Mouse (Mus musculus): ENCODE measurements around the gene Ahnak. TPM values are rescaled to one million over a fixed set of nuclear protein-coding genes. Genes with fewer than 3 reads are reported as not detected.
A peak's percentile ranks its signal among the peaks of the same experiment; 100 is the strongest.
"Not testable (repeated sequence)": the region's sequence is repeated elsewhere in the genome, so short reads cannot be mapped to it uniquely, and the experiment has no call there.

Gene Ahnak
- polyA plus RNA-seq, 1 experiment from 2014 or later = 22.2 TPM

DNA sequence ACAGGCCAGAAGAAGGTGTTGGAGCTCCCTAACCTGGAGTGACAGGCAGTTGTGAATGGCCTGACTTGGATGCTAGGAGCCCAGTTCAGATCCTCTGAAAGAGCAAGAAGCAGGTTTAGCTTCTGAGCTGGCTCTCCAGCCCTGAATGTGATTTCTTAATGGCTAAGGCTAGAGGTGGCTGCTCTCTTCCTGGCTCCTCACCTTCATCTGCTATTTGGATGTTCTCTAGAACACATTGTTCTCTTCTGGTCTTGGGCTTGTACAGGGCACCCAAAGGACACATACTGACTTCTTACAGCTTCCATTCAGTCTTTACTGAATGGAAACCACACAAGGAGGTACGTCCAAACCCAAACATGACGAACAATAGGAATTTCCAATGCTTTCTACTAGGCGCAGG, 87.0 kb downstream of the Ahnak start:
- ATAC-seq (replicated peaks; ENCODE audit: low FRiP score, low TSS enrichment, low read depth) (no peak), DNase-seq (ENCODE audit: low spot score) (no peak)
- Histone ChIP-seq H3K36me3 (ENCODE audit: control insufficient read depth, insufficient read depth, low read length) (no peaks in the 10 kb centered on the region), H3K27me3 (replicated peaks; ENCODE audit: control insufficient read depth, insufficient read depth, low read length) (no peaks in the 10 kb centered on the region), H3K9ac (ENCODE audit: low read length) (no peak overlapping the region), H3K4me2 (ENCODE audit: low read length) (no peak overlapping the region), H3K27ac (ENCODE audit: low read depth) (no peak overlapping the region), H3K9me3 (ENCODE audit: control insufficient read depth, low read length) (no peaks in the 10 kb centered on the region), H3K4me1 (replicated peaks; ENCODE audit: control insufficient read depth, insufficient read depth, low read length) (peaks cover 32% of the 10 kb centered on the region), H3K4me3 (ENCODE audit: low read depth, low read length) (no peak overlapping the region)
- WGBS = 93% methylated on average over 3 of the region's 3 CpGs

DNA sequence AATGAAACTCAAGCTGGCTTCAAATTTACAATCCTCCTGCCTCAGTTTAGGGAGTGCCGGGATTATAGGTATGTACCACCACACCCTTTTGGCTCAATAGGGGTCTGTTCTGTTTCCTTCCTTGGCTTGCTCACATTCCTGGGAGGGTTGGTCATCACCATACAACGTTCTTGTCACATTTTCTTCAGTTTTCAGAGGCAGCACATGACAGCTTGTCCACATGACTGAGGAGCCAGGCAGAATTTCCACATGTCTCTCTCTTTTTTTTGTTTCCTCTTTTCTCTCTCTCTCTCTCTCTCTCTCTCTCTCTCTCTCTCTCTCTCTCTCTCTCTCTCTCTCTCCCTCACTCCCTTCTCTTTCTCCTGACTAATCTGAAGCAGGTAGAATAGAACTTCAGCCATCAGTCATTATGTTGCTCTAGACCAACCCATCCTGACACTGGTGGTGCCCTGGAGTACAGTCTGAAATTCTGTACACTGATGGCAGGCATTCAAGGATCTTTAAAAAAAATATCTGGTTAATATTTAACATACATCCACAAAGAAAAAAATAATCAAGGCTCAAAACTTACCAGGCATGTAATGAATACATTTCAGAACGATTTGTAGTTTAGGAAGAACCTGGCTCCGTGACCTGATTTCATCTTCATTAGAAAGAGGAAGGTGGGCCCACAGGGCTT, 88.0 kb downstream of the Ahnak start:
- no peak overlapping the region for H3K4me3 ChIP-seq (ENCODE audit: low read depth, low read length)
- no peaks in the 10 kb centered on the region for H3K36me3 ChIP-seq (ENCODE audit: control insufficient read depth, insufficient read depth, low read length)
- H3K27me3 ChIP-seq (replicated peaks; ENCODE audit: control insufficient read depth, insufficient read depth, low read length) = no peaks in the 10 kb centered on the region
- DNase-seq (ENCODE audit: low spot score) (no peak), ATAC-seq (replicated peaks; ENCODE audit: low FRiP score, low TSS enrichment, low read depth) (no peak)
- no peak overlapping the region for H3K27ac ChIP-seq (ENCODE audit: low read depth)
- no peak overlapping the region for H3K4me2 ChIP-seq (ENCODE audit: low read length)
- H3K4me1 ChIP-seq (replicated peaks; ENCODE audit: control insufficient read depth, insufficient read depth, low read length) = peaks cover 26% of the 10 kb centered on the region
- no peak overlapping the region for H3K9ac ChIP-seq (ENCODE audit: low read length)
- no peaks in the 10 kb centered on the region for H3K9me3 ChIP-seq (ENCODE audit: control insufficient read depth, low read length)
- WGBS = 58% methylated on average over 4 of the region's 4 CpGs

DNA sequence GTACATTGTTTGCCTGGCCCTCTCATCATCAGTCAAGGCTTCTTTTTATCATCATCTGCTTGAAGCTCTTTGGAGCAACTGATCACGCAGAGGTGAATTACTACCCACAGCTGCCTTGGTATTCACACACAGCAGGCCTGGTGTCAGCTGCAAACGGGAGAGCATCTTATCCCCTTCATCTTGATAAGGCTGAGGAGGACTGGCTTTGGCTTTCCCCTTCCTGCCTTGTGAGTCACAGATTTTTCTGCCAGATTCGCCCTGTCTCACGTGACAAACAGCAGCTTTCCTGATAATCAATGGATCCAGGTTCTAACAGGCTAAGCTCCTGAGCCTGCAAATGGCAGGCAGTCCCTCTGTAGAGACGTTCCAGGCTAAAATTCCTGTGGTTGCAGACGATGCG, 90.8 kb downstream of the Ahnak start:
- H3K4me3 ChIP-seq (ENCODE audit: low read depth, low read length) = no peak overlapping the region
- 12% methylated on average over 7 of the region's 7 CpGs for WGBS
- ATAC-seq (replicated peaks; ENCODE audit: low FRiP score, low TSS enrichment, low read depth) (no peak), DNase-seq (ENCODE audit: low spot score) (no peak)
- no peaks in the 10 kb centered on the region for H3K9me3 ChIP-seq (ENCODE audit: control insufficient read depth, low read length)
- peaks cover 14% of the 10 kb centered on the region for H3K4me1 ChIP-seq (replicated peaks; ENCODE audit: control insufficient read depth, insufficient read depth, low read length)
- no peaks in the 10 kb centered on the region for H3K27me3 ChIP-seq (replicated peaks; ENCODE audit: control insufficient read depth, insufficient read depth, low read length)
- peak overlapping the region; percentile 44; the same call in 1 of the 2 replicates for H3K27ac ChIP-seq (ENCODE audit: low read depth)
- H3K9ac ChIP-seq (ENCODE audit: low read length) = no peak overlapping the region
- no peaks in the 10 kb centered on the region for H3K36me3 ChIP-seq (ENCODE audit: control insufficient read depth, insufficient read depth, low read length)
- no peak overlapping the region for H3K4me2 ChIP-seq (ENCODE audit: low read length)

DNA sequence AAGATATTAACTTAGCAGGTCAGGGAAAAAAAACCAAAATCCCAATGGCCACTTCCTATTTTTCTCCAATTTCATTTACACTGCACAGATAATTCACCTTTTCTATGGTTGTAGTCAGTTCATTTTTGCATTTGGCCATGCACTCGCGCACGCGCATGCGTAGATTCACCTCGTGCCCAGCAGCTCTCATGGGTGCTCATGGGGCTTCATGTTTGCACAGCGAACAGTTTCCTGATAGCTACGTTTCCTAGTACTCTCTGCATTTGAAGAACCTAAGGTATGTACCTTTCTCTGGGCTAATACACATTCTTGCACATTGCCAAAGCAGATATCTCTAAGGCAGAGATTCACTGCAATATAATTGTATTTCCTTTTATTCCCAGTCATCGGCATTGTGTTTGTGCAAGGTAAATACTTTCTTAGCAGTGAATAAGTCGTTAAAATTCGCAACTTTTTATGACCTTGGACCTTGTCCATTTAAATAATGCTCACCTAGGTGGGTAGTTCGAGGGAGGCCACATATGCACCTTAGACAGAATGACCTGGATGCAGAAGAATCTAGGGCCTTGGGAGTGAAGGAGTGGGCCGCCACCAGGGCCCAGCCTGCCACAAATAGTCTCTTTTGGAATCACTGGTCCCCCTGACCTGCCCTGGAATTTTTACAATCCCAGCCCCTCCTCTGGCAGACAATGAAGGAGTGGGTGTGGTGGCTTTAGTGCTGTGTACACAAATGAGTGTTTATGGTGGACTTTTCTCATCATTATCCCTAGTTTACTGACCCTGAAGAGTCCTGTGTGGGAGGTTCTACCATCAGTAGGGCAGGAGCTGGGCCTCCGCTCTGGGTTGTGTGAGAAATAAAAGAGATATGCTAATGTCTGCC, 92.5 kb downstream of the Ahnak start:
- 74% methylated on average over 14 of the region's 14 CpGs for WGBS
- DNase-seq (ENCODE audit: low spot score) (no peak), ATAC-seq (replicated peaks; ENCODE audit: low FRiP score, low TSS enrichment, low read depth) (peak; percentile 41)
- H3K27me3 ChIP-seq (replicated peaks; ENCODE audit: control insufficient read depth, insufficient read depth, low read length) = no peaks in the 10 kb centered on the region
- peak overlapping the region; percentile 3; the same call in 1 of the 2 replicates for H3K27ac ChIP-seq (ENCODE audit: low read depth)
- no peaks in the 10 kb centered on the region for H3K9me3 ChIP-seq (ENCODE audit: control insufficient read depth, low read length)
- no peaks in the 10 kb centered on the region for H3K36me3 ChIP-seq (ENCODE audit: control insufficient read depth, insufficient read depth, low read length)
- H3K4me3 ChIP-seq (ENCODE audit: low read depth, low read length) = no peak overlapping the region
- H3K4me2 ChIP-seq (ENCODE audit: low read length) = no peak overlapping the region
- no peak overlapping the region for H3K9ac ChIP-seq (ENCODE audit: low read length)
- peaks cover 14% of the 10 kb centered on the region for H3K4me1 ChIP-seq (replicated peaks; ENCODE audit: control insufficient read depth, insufficient read depth, low read length)

DNA sequence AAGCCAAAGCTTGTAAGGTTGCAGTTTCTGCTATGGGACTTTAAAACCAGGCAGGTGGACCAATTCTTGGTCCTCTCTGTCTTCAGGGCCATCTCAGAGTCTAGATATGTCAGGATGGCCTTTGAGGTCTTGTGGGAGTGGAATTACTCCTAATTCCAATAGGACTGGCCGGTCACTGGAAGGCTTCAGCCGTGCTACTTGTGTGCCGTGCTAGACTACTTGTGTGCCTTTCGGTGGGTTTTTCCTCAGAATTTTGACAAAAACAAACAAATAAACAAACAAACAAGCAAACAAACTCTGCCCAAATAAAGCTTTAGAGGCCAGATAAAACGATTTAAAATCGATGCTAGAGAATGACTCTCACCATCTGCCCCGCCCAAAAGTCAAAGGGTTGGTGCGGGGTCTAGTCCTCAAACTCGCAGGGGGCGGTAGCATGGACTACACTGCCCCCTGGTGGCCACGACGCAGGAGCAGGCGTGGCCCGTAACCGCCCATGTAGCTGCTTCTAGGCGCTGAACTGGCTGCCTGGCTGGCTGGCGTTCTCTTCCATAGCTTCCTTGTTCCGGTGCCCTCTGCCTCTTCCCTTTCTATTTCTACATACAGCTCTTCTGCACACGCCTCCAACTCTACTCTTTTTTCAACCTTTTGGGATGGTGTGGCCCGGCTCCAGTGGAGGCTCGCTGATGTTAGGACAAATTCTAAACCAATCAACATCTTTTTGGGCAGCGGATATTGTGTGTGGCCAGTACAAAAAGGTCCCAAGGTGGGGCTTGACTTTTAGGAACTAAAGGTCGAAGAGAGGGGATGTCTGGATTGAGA, 93.3 kb downstream of the Ahnak start:
- WGBS = 14% methylated on average over 23 of the region's 23 CpGs
- H3K36me3 ChIP-seq (ENCODE audit: control insufficient read depth, insufficient read depth, low read length) = no peaks in the 10 kb centered on the region
- H3K4me1 ChIP-seq (replicated peaks; ENCODE audit: control insufficient read depth, insufficient read depth, low read length) = peaks cover 14% of the 10 kb centered on the region
- H3K9ac ChIP-seq (ENCODE audit: low read length) = peak overlapping the region; percentile 32; the same call in 1 of the 2 replicates
- no peaks in the 10 kb centered on the region for H3K9me3 ChIP-seq (ENCODE audit: control insufficient read depth, low read length)
- peak; percentile 87 for ATAC-seq (replicated peaks; ENCODE audit: low FRiP score, low TSS enrichment, low read depth)
- H3K4me3 ChIP-seq (ENCODE audit: low read depth, low read length) = 0 out of 2 replicates have a peak overlapping the region, but pooled peaks have one; percentile 2
- H3K27ac ChIP-seq (ENCODE audit: low read depth) = peak overlapping the region; percentile 3; the same call in 1 of the 2 replicates
- DNase-seq (ENCODE audit: low spot score) = peak; percentile 89
- no peaks in the 10 kb centered on the region for H3K27me3 ChIP-seq (replicated peaks; ENCODE audit: control insufficient read depth, insufficient read depth, low read length)
- H3K4me2 ChIP-seq (ENCODE audit: low read length) = peak overlapping the region; percentile 27

DNA sequence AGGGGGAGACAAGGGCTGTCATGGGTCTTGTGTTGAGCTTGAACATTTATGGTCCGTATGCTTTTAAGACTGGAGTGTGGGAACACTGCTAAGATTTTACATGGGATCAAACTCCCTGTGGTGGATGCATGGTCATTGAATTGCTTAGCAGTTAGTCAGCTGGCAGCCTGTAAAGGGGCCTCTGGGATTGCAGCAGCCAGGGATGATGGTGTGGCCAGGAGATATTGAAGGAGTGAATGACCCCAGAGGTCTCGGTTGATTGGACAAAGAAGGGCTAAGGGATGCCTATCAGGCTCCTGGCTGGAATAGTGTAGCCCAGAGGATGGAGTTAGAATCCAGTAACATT, 93.9 kb downstream of the Ahnak start:
- Histone ChIP-seq H3K4me2 (ENCODE audit: low read length) (peak overlapping the region; percentile 27; the same call in 1 of the 2 replicates), H3K9me3 (ENCODE audit: control insufficient read depth, low read length) (no peaks in the 10 kb centered on the region), H3K36me3 (ENCODE audit: control insufficient read depth, insufficient read depth, low read length) (no peaks in the 10 kb centered on the region), H3K4me3 (ENCODE audit: low read depth, low read length) (no peak overlapping the region), H3K9ac (ENCODE audit: low read length) (no peak overlapping the region; the same call in 1 of the 2 replicates), H3K27ac (ENCODE audit: low read depth) (no peak overlapping the region), H3K27me3 (replicated peaks; ENCODE audit: control insufficient read depth, insufficient read depth, low read length) (no peaks in the 10 kb centered on the region), H3K4me1 (replicated peaks; ENCODE audit: control insufficient read depth, insufficient read depth, low read length) (peaks cover 10% of the 10 kb centered on the region)
- DNase-seq (ENCODE audit: low spot score) (no peak), ATAC-seq (replicated peaks; ENCODE audit: low FRiP score, low TSS enrichment, low read depth) (no peak)
- 78% methylated on average over 2 of the region's 2 CpGs for WGBS

DNA sequence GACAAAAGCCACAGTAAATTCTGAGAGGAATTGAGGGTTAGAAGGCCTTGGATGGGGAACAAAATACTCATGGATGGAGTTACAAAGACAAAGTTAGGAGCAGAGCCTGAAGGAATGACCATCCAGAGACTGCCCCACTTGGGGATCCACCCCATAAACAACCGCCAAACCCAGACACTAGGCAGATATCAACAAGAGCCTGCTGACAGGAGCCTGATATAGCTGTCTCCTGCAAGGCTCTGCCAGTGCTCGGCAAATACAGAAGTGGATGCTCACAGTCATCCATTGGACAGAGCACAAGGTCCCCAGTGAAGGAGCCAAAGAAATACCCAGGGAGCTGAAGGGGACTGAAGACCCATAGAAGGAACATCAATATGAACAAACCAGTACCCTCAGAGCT, 94.8 kb downstream of the Ahnak start:
- DNase-seq (ENCODE audit: low spot score); H3K36me3 ChIP-seq (ENCODE audit: control insufficient read depth, insufficient read depth, low read length); H3K4me3 ChIP-seq (ENCODE audit: low read depth, low read length); H3K27me3 ChIP-seq (replicated peaks; ENCODE audit: control insufficient read depth, insufficient read depth, low read length); H3K9ac ChIP-seq (ENCODE audit: low read length); ATAC-seq (replicated peaks; ENCODE audit: low FRiP score, low TSS enrichment, low read depth); H3K4me2 ChIP-seq (ENCODE audit: low read length); H3K9me3 ChIP-seq (ENCODE audit: control insufficient read depth, low read length); H3K27ac ChIP-seq (ENCODE audit: low read depth): not testable (repeated sequence)
- H3K4me1 ChIP-seq (replicated peaks; ENCODE audit: control insufficient read depth, insufficient read depth, low read length) = peaks cover 10% of the 10 kb centered on the region
- WGBS = 30% methylated on average over 2 of the region's 2 CpGs

DNA sequence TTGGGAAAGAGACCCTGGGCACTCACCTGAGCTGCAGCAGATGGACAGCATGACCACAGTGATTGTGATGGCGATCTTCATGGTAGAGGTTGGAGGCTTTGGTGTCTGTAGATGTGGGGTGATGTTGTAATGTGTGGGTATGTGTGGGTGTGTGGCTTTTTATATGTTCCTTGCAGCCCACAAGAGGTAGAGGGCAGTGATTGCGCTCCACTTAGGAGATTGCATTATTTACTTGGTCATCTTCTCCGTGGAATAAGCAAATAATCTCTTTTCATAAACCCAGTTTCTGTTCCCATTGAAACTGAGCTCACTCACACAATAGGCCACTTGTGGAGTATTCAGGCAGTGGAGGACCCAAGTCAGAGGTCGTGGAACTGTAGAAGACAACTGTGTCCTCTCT, 98.7 kb downstream of the Ahnak start, which contains the start of gene Scgb1a1:
Gene Scgb1a1 (minus strand): TSS at position 138 of the 400 bp plus-strand sequence.
- Histone ChIP-seq H3K27me3 (replicated peaks; ENCODE audit: control insufficient read depth, insufficient read depth, low read length) (no peaks in the 10 kb centered on the region), H3K4me2 (ENCODE audit: low read length) (no peak within 1 kb of the TSS), H3K27ac (ENCODE audit: low read depth) (no peak within 1 kb of the TSS), H3K9me3 (ENCODE audit: control insufficient read depth, low read length) (no peaks in the 10 kb centered on the region), H3K9ac (ENCODE audit: low read length) (no peak within 1 kb of the TSS), H3K4me3 (ENCODE audit: low read depth, low read length) (no peak within 1 kb of the TSS), H3K36me3 (ENCODE audit: control insufficient read depth, insufficient read depth, low read length) (no peaks in the 10 kb centered on the region), H3K4me1 (replicated peaks; ENCODE audit: control insufficient read depth, insufficient read depth, low read length) (no peaks in the 10 kb centered on the region)
- DNase-seq (ENCODE audit: low spot score) (no peak), ATAC-seq (replicated peaks; ENCODE audit: low FRiP score, low TSS enrichment, low read depth) (no peak)
- 83% methylated on average over 4 of the region's 4 CpGs for WGBS
